Mouse (Mus musculus) spleen, adult 18-20 months (tissue): ENCODE measurements around the gene Dcp1a.

ENCODE experiments used
- DNase-seq, 2 experiments: peaks; one replicate each; pipeline ENCODE4 v3.0.0; 2022; ENCODE audit warnings: mixed read lengths in 2 of 2

The Dcp1a gene

GRCm38 (mm10) chr14:30561470-30562187, 82.3 kb downstream of the Dcp1a start:
- no peak for DNase-seq

DNA sequence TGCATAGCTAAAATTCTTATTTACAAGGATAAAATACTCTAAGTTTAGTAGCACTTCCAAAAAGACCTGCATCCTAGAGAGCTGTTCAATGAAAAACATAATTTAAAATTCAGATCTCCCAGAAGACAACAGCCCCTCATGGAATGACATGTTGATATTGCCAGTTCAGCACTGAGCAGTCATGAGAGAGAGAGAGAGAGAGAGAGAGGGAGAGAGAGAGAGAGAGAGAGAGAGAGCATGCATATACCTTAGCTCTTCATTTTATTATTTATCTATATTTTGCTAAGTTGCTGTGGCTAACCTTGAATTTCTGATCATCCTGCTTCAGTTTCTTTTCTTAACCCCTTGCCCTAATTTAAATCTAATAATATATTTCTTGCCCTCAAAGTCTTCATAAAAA, 83.0 kb downstream of the Dcp1a start:
- no peak for DNase-seq

GRCm38 (mm10) chr14:30564451-30564850, 85.1 kb downstream of the Dcp1a start:
- no peak for DNase-seq

GRCm38 (mm10) chr14:30566317-30566716, 87.0 kb downstream of the Dcp1a start:
- DNase-seq = no peak

- no peak for DNase-seq
These were observed 88.7 kb downstream of the Dcp1a start for GRCm38 (mm10) chr14:30568016-30568415.

- DNase-seq = no peak
These were observed 91.0 kb downstream of the Dcp1a start for GRCm38 (mm10) chr14:30570303-30570702.

DNA sequence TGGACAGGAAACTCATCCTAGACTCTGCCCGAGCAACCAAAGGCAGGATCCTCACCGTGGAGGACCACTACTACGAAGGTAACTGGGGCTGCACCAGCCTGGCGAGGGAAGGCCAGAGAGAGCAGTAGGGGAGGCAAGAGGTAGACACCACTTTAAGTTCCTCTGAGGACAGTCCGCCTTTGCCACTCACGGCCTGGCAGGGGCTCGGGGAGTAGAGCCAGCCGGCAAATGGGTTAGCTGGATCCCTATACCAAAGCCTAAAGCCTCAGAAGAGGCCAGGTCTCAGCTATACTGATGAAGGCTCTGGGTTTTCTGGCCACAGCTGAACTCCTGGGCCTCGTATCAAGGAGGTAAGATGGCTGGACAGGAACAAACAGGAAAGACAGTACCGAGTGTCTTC, 92.9 kb downstream of the Dcp1a start:
- DNase-seq = no peak

- no peak for DNase-seq
These were observed 93.9 kb downstream of the Dcp1a start for GRCm38 (mm10) chr14:30573235-30573634.

DNA sequence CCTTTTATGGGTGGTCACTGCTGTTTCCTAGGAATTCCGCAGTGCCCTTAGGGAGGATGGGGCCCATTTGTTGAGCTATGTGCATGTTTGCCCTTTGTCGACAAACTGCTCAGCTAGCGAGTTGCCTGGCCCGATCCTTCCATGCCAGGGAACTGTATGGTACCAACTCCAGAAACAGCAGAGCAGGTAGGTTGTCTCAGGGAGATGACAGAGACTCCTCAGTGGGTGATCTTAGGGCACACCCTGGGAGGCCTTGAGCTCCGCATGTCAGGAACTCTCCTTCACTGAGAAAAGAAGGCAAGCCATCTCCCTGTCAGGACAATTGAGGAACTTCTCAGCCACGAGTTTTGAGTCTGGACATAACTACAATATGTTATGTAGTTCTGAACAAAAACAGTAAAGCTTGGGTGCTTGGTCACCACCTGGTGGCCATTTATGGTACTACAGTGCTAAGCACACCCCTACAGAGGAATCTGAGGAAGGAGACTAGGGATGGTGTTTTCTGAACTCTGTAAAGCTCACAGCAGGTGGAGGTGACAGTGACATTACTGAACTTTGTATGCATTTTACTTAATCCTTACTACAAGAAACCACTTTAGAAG, 94.7 kb downstream of the Dcp1a start:
- peak; percentile 47 to 77 for DNase-seq

- no peak for DNase-seq
These were observed 96.5 kb downstream of the Dcp1a start for GRCm38 (mm10) chr14:30575791-30576190.

GRCm38 (mm10) chr14:30576260-30576659, 96.9 kb downstream of the Dcp1a start:
- DNase-seq = no peak
